Mouse (Mus musculus) erythroid progenitor cell, adult 5-6 weeks (primary cell): ENCODE data around the gene Glrb. TPM values are rescaled to one million over a fixed set of nuclear protein-coding genes. Genes with fewer than 3 reads are reported as not detected.

Source experiments
- ATAC-seq: replicated peaks from 2 replicates; pipeline ENCODE4 v1.8.0; 2016; ENCODE audit warnings: moderate number of reproducible peaks, mild to moderate bottlenecking, moderate TSS enrichment, inconsistent platforms; ENCODE audit not compliant: poor library complexity, low FRiP score, severe bottlenecking
- total RNA-seq, 2 experiments: library from RNA; stranded (forward) in 1 of 2; stranded (reverse) in 1 of 2; fragments of 150-400 nt in 1 of 2; fragments of 186-747, 209-891 nt in 1 of 2; gene quantifications; 2 replicates each; pipeline versions ENCODE4 v1.2.3 to v1.2.4; 2015 to 2017; ENCODE audit warnings: low replicate concordance in 2 of 2

Gene Glrb
- total RNA-seq (2015; ENCODE audit: low replicate concordance) (not detected in 2 replicates), total RNA-seq (2017; ENCODE audit: low replicate concordance) (not detected in 2 replicates)

- no peak for ATAC-seq
These were observed at the start of gene Glrb for GRCm38 (mm10) chr3:80913111-80913778. Gene Glrb, minus strand, starts transcription at chr3:80913660.

DNA sequence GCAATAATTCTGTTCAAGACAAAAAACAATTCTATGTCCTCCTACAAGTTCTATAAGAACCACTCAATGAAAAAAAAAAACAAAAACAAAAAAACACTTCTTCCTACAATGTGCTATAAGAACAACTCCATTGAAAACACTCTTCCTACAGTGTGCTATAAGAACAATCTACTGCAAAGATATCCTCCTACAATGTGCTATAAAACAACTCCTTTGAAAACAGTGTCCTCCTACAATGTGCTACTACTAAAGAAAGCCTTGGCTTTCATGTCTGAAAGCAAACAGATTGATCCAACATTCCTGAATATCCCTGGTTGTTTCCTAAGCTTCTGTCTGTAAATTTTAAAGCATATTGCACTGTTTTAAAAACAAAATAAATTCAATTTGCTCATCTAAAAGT is 46.5 kb upstream of the Glrb start:
- no peak for ATAC-seq

DNA sequence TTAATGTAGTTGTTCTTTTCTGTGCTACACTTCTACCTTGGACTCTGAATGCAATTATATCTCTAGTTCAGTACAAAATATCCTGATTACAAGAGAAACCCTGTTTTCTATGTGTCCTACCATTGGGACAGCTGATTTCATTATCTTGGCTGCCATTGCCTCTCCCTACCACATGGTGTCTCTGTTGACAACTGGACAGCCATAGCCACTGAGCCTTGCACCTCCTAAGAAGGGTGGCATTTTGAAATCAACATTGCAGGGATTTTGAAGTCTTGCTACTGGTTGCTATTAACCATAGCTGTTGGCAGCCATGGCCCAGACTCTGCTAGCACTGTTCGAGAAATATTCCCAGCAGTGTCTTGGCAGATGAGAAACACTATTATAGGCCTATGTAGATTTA is 45.1 kb upstream of the Glrb start:
- ATAC-seq, result no peak

- no peak for ATAC-seq
These were observed 372 bp upstream of the Glrb start for GRCm38 (mm10) chr3:80913779-80914284.

- ATAC-seq, result no peak
These were observed 18.5 kb downstream of the Glrb start for GRCm38 (mm10) chr3:80894745-80895480.

DNA sequence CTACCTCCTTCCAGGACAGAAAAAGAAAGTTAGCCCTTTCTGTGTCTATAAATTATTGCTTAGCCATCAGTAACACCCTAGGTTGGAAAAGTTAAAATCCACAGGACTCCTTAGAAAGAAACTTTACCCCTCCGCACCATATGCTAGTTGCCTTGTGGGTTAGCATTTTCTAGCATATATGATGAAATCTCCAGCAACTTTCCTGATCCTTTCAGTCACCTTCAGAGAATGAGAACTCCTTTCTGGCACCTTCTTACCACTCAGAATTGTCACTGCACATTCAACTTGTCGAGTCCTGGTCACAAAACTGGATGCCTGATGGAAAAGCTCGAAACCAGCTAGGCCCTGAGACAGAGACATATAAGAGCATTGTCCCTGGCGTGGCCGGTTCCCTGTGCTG is 19.1 kb downstream of the Glrb start:
- ATAC-seq, result no peak

DNA sequence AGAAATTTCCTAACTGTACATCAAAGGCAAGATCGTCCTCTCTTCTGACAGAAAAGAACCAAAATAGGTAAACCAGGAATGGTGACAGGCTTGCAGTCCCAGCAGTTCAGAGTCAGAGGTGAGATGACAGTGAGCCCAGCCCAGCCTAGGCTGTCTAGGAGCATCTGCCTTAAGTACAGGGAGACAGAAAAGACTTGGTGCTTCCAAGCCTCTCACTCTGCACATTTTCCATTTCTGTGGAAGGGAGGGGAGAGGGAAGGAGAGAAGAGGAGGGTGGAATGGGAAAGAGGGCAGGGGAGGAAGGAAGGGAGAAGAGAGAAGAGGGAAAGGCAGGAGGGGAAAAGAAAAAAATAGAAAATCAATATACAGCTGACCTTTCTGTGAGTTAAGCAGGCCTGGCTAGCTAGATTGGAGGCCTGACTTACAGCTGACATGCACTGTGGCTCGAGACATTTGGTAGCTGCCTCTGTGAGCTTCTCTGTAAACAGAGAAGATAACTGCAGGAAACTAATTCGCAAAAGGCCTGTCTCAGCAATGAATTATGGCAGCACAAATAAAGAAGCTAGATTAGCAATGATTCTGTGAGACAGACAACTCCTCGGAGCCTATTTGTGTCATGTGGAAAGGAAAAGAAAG is 20.3 kb downstream of the Glrb start:
- ATAC-seq, result no peak

GRCm38 (mm10) chr3:80891087-80891486 is 22.4 kb downstream of the Glrb start:
- ATAC-seq, result no peak

DNA sequence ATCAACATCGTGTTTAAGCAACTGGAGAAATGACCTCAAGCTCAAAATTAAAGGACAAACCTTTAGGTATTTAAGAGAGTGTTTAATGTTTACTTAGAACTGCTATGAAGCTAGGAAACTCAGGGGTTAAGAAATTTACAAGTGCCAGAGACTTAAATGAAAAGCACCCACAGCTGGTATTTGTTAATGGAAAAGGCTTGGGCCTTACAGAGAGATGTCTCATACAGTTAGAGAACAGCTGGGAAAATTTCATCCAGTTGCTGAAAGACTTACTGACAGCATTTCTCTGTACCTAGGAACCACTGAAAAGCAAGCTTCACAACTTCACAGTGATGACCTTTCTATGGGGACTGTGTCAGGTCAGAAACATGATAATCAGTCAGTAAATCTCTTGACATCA is 28.3 kb downstream of the Glrb start:
- no peak for ATAC-seq

DNA sequence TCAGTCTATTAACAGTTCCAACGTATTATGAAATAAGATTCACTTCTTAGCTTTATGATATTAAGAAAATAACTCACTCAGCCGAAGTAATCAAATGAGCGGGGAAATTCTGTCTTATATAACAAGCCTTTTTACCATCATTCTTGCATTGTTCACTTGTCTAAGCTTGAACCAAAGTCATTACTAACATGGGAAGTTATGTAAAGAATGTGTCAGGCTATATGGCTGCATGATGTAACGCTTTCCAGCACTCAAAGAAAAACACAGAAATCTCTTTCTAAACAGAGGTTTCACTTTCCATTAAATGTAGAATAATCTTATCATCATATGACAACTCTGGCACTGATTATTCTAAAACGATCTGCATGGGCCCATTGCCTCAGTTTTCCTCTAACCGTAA is 29.9 kb downstream of the Glrb start:
- ATAC-seq, result no peak

- no peak for ATAC-seq
These were observed 32.7 kb downstream of the Glrb start for GRCm38 (mm10) chr3:80880660-80881293.

GRCm38 (mm10) chr3:80878571-80878970 is 34.9 kb downstream of the Glrb start:
- no peak for ATAC-seq

DNA sequence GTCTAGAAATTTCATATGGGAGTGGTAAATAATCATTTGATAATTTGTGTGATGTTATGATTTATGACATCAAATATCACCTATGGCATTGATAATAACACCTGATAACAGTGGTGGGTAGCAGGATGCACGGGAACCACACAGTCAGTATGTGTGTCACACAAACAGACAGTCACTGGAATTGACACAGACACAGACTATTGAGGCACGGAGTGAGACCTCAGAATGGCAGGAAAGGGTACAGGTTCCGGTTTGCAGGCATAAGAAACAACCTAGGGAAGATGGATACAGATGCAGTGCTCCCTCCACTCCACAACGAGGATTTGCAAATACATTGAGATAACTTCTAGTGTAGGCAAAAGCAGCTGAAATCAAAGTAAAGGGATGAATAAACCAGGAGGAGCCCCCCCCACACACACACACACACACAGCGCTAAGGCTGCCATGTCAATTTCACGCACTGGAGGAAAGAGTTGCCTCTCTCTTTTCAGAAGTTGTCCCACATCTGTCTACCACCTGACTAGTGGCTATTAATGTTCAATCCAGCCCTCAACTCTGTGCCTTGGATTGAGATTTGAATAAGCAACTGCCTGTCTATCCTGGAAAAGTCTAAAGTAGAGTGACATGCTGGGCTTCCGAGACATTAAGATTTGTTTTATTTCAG is 38.6 kb downstream of the Glrb start:
- no peak for ATAC-seq

DNA sequence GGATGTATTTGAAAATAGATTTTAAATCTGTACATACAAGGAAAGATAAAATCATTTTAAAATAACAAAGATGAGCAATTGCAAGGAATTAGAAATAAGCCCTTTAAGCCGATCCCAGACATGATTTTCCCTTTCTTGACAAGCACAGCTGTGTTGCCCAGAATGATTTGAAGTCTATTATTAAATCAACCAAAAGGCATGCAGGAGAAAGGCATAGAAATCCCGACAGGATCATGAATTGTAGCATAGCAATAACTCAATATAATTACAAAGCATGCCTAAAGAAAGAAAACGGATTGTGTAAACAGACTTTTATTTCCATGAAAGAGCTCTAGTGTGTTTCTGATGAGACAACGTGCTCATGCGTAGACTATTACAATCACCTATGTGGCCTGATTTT is 39.4 kb downstream of the Glrb start:
- no peak for ATAC-seq

DNA sequence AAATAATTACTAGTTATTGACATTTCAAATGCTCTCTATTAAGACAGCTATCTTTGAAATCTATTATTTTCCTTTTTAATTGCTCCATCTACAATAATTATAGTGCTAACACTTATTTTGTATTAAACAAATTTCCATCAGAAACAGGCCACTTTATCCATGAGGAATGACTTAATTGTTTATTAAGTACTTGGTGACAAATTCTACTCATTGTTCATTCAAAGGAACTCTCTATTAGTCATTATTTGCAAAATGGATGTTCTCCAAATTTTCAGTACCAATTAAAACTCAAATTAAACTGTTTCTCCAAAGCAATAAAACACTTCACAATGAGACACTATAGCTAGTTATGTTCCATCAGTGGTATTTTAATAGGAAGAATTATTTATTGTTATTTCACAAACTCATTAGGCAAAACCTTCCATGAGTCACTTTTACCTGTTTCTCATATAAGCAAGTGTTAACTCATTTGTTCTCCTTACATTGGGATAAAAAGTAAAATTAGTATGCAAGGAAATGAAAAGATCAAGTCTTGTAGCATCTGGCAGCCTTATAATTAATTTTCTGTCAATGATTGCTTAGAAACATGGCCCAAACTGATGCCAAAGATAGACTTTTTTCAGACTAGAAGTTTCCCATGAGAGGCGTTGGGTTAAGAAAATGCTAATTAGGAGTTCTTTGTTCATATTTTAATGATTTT is 41.8 kb downstream of the Glrb start:
- no peak for ATAC-seq

DNA sequence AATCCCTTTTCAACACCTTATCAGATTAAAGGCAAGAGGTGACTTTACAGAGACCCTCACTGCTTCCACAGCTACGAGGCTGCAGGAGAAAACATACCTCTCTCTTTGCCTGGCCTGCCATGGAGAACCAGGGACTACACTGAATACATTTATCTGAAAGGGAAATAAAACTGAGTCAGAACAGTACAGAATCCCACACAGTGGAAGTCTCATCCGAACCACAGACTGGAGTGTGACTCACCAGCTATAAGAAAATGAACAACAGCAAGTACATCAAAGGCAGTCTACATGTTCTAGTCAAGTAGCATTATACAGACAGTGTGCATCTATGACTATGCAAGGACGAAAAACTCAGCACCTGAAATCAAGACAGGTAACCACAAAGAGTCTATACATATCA is 46.1 kb downstream of the Glrb start:
- ATAC-seq, result no peak

GRCm38 (mm10) chr3:80852912-80853507 is 60.5 kb downstream of the Glrb start:
- ATAC-seq, result no peak

GRCm38 (mm10) chr3:80850947-80851346 is 62.5 kb downstream of the Glrb start:
- no peak for ATAC-seq

GRCm38 (mm10) chr3:80845634-80846033 is 67.8 kb downstream of the Glrb start:
- ATAC-seq, result no peak
